9 mouse cellular contexts compared by ENCODE assay signal in genomic region chr16:97610246-97610645, GRCm38 (mm10). TPM values are rescaled to one million over a fixed set of nuclear protein-coding genes. Genes with fewer than 3 reads are reported as not detected.
DNase-seq lines count a peak whose midpoint lies in the region; ATAC-seq lines count a peak whose summit lies in the region.
"Had no signal": no experiment of that assay in that cellular context is flagged by ENCODE, and none has a peak within 500 bp of the region (broad histone marks: within the 10 kb centered on the region; RNA-seq: fewer than 3 reads in every experiment).

No protein-coding gene starts in this region.

- WGBS in heart, embryonic 13.5 days = 3% methylated on average over 20 of the region's 20 CpGs
- 4% methylated on average over 20 of the region's 20 CpGs for whole genome bisulfite sequencing in hindbrain, embryonic 14.5 days
- 4% methylated on average over 20 of the region's 20 CpGs for WGBS in limb, embryonic 15.5 days
- 7% methylated on average over 20 of the region's 20 CpGs for WGBS in neural tube, embryonic 12.5 days

- peaks cover 14% of the 10 kb centered on the region for H3K4me1 ChIP-seq in heart, embryonic 13.5 days
- H3K4me1 ChIP-seq in hindbrain, embryonic 14.5 days (replicated peaks; ENCODE audit: control insufficient read depth, insufficient read depth, low read length) = peaks cover 10% of the 10 kb centered on the region
- H3K4me1 ChIP-seq in limb, embryonic 15.5 days = peaks cover 15% of the 10 kb centered on the region
- H3K4me1 ChIP-seq in neural tube, embryonic 12.5 days = peaks cover 14% of the 10 kb centered on the region

- DNase-seq in heart, adult 11 months = no peak
- DNase-seq in hindbrain, embryonic 14.5 days (ENCODE audit: low spot score) = no peak
- DNase-seq in left cerebral cortex, postnatal 25 days (ENCODE audit: low spot score in 2 of 2) = no peak
- no peak for DNase-seq in layer of hippocampus, adult 8-10 months (ENCODE audit: low spot score in 2 of 2)
- no peak for DNase-seq in left cerebral cortex, postnatal 10 days (ENCODE audit: extremely low spot score in 1 of 2, low spot score in 2 of 2)

- peak overlapping the region; percentile 57 for H3K4me3 ChIP-seq in heart, embryonic 13.5 days
- H3K4me3 ChIP-seq in hindbrain, embryonic 14.5 days (replicated peaks; ENCODE audit: low read length) = peak overlapping the region; percentile 33
- H3K4me3 ChIP-seq in limb, embryonic 15.5 days = peak overlapping the region; percentile 38
- H3K4me3 ChIP-seq in neural tube, embryonic 12.5 days = peak overlapping the region; percentile 27

- ATAC-seq in heart, embryonic 13.5 days (ENCODE audit: extremely low read depth, insufficient number of reproducible peaks, low FRiP score, low TSS enrichment) = no peak
- ATAC-seq in hindbrain, embryonic 14.5 days (ENCODE audit: low FRiP score) = no peak
- ATAC-seq in limb, embryonic 15.5 days (ENCODE audit: insufficient number of reproducible peaks, low FRiP score, low TSS enrichment, low read depth) = no peak
- no peak for ATAC-seq in neural tube, embryonic 12.5 days (ENCODE audit: low FRiP score, low read depth)

- H3K27ac ChIP-seq in heart, embryonic 13.5 days (replicated peaks) = no peak overlapping the region
- H3K27ac ChIP-seq in hindbrain, embryonic 14.5 days = no peak overlapping the region
- no peak overlapping the region for H3K27ac ChIP-seq in limb, embryonic 15.5 days
- no peak overlapping the region for H3K27ac ChIP-seq in neural tube, embryonic 12.5 days

- peaks cover 69% of the 10 kb centered on the region for H3K27me3 ChIP-seq in heart, embryonic 13.5 days (replicated peaks)
- H3K27me3 ChIP-seq in hindbrain, embryonic 14.5 days (ENCODE audit: control insufficient read depth, insufficient read depth, low read length) = peaks cover 42% of the 10 kb centered on the region
- peaks cover 42% of the 10 kb centered on the region for H3K27me3 ChIP-seq in limb, embryonic 15.5 days
- peaks cover 39% of the 10 kb centered on the region for H3K27me3 ChIP-seq in neural tube, embryonic 12.5 days (replicated peaks)

- no peaks in the 10 kb centered on the region for H3K9me3 ChIP-seq in heart, embryonic 13.5 days
- no peaks in the 10 kb centered on the region for H3K9me3 ChIP-seq in hindbrain, embryonic 14.5 days (ENCODE audit: control insufficient read depth, low read length)
- H3K9me3 ChIP-seq in limb, embryonic 15.5 days = no peaks in the 10 kb centered on the region
- H3K9me3 ChIP-seq in neural tube, embryonic 12.5 days = no peaks in the 10 kb centered on the region

- H3K9ac ChIP-seq in heart, embryonic 13.5 days = peak overlapping the region; percentile 63; the same call in 1 of the 2 replicates
- peak overlapping the region; percentile 37; the same call in 1 of the 2 replicates for H3K9ac ChIP-seq in hindbrain, embryonic 14.5 days
- peak overlapping the region; percentile 20; the same call in 1 of the 2 replicates for H3K9ac ChIP-seq in limb, embryonic 15.5 days
- no peak overlapping the region for H3K9ac ChIP-seq in neural tube, embryonic 12.5 days

- H3K36me3 ChIP-seq in heart, embryonic 13.5 days = no peaks in the 10 kb centered on the region
- no peaks in the 10 kb centered on the region for H3K36me3 ChIP-seq in hindbrain, embryonic 14.5 days (replicated peaks; ENCODE audit: control insufficient read depth, insufficient read depth)
- no peaks in the 10 kb centered on the region for H3K36me3 ChIP-seq in limb, embryonic 15.5 days
- no peaks in the 10 kb centered on the region for H3K36me3 ChIP-seq in neural tube, embryonic 12.5 days

- peak overlapping the region; percentile 89 for H3K4me2 ChIP-seq in heart, embryonic 13.5 days
- peak overlapping the region; percentile 59 for H3K4me2 ChIP-seq in hindbrain, embryonic 14.5 days (replicated peaks)
- H3K4me2 ChIP-seq in limb, embryonic 15.5 days = peak overlapping the region; percentile 75
- H3K4me2 ChIP-seq in neural tube, embryonic 12.5 days (replicated peaks) = peak overlapping the region; percentile 60

- intact Hi-C loops in left cerebral cortex, postnatal 25 days (cut with DNase I) = no loop called here
- intact Hi-C loops in left cerebral cortex, postnatal 10 days (cut with DNase I) = no loop called here

RNA-seq across cellular contexts. Expression of gene Tmprss2, which starts 0.7 kb away (rescaled TPM):
- 0.74 and 0.78 TPM in 2 replicates for polyA plus RNA-seq in heart, embryonic 13.5 days (2015; fragmentation: Nextera tagmentation; extraction: Ambion mirVana)
- not detected in 2 replicates for polyA plus RNA-seq in hindbrain, embryonic 14.5 days (2014; fragmentation: Nextera tagmentation; extraction: Ambion mirVana)
- polyA plus RNA-seq in limb, embryonic 15.5 days (2015; fragmentation: Nextera tagmentation; extraction: Ambion mirVana) = 0.78 and 0.97 TPM in 2 replicates
- 0.08 and 0.35 TPM in 2 replicates for polyA plus RNA-seq in neural tube, embryonic 12.5 days (2016; fragmentation: Nextera tagmentation; extraction: Ambion mirVana)
- not detected for total RNA-seq in left cerebral cortex, postnatal 25 days (2021)
- total RNA-seq in layer of hippocampus, adult 8-10 months (2022) = not detected
- total RNA-seq in left cerebral cortex, postnatal 10 days (2021) = under 1 TPM in 1 of 2 experiments, not detected in 1; 0.75 TPM
- total RNA-seq: common myeloid progenitor, adult 5-6 weeks had no signal
